ENCODE assay signal across 24 mouse cellular contexts in genomic region chr13:113379766-113380309, GRCm38 (mm10).
A peak's percentile ranks its signal among the peaks of the same experiment; 100 is the strongest.
DNase-seq lines count a peak whose midpoint lies in the region; ATAC-seq and TF ChIP-seq lines count a peak whose summit lies in the region.
"Had no signal": no experiment of that assay in that cellular context is flagged by ENCODE, and none has a peak within 500 bp of the region (broad histone marks: within the 10 kb centered on the region; RNA-seq: fewer than 3 reads in every experiment).

No protein-coding gene starts in this region.

- no peak overlapping the region for H3K4me3 ChIP-seq in heart, embryonic 10.5 days
- H3K4me3 ChIP-seq in stomach, postnatal 0 days (ENCODE audit: low read depth, low read length) = no peak overlapping the region
- H3K4me3 ChIP-seq: embryonic facial prominence, embryonic 13.5 days; erythroblast, embryonic 14.5 days; gastrocnemius, adult 2 months; hindbrain, embryonic 15.5 days; intestine, embryonic 15.5 days; left cerebral cortex, adult 2 months; lung, embryonic 15.5 days; megakaryocyte, embryonic 14.5 days; midbrain, embryonic 15.5 days; myocyte had no signal

- no peak overlapping the region for H3K9ac ChIP-seq in stomach, postnatal 0 days (ENCODE audit: low read length)
- H3K9ac ChIP-seq: embryonic facial prominence, embryonic 13.5 days; hindbrain, embryonic 15.5 days; intestine, embryonic 15.5 days; liver, embryonic 14.5 days; lung, embryonic 15.5 days; midbrain, embryonic 15.5 days had no signal

- no peak for ATAC-seq in stomach, postnatal 0 days (ENCODE audit: low FRiP score, low TSS enrichment)
- ATAC-seq: activated CD4-positive, CD25-positive, alpha-beta regulatory T cell, adult 4 months; forebrain, embryonic 14.5 days; intestine, embryonic 15.5 days; midbrain, embryonic 15.5 days had no signal

- no peak overlapping the region for H3K4me2 ChIP-seq in stomach, postnatal 0 days (replicated peaks; ENCODE audit: low read depth)
- H3K4me2 ChIP-seq: embryonic facial prominence, embryonic 13.5 days; heart, embryonic 11.5 days; hindbrain, embryonic 15.5 days; intestine, embryonic 15.5 days; lung, embryonic 15.5 days; midbrain, embryonic 15.5 days had no signal

- no peaks in the 10 kb centered on the region for H3K36me3 ChIP-seq in heart, embryonic 10.5 days
- H3K36me3 ChIP-seq in stomach, postnatal 0 days (ENCODE audit: control insufficient read depth, insufficient read depth, low read length) = no peaks in the 10 kb centered on the region
- H3K36me3 ChIP-seq: embryonic facial prominence, embryonic 13.5 days; hindbrain, embryonic 15.5 days; intestine, embryonic 15.5 days; lung, embryonic 15.5 days; midbrain, embryonic 15.5 days had no signal

- peak; percentile 36 for DNase-seq in heart, adult 11 months
- no peak for DNase-seq in heart, embryonic 10.5 days (ENCODE audit: low spot score)
- DNase-seq in retina, embryonic 14.5 days (ENCODE audit: low spot score) = peak; percentile 12
- no peak for DNase-seq in retina, postnatal 1 day
- peak; percentile 23 for DNase-seq in cerebellum, adult 9-11 months
- DNase-seq in stomach, postnatal 0 days (ENCODE audit: low spot score) = peak; percentile 5
- no peak for DNase-seq in layer of hippocampus, postnatal 10 days (ENCODE audit: low spot score in 2 of 2)
- DNase-seq: adrenal gland, postnatal 10 days; gastrocnemius, adult 2 months; kidney, postnatal 36 days; lung, postnatal 36 days had no signal

- H3K27ac ChIP-seq in heart, embryonic 10.5 days = no peak overlapping the region
- no peak overlapping the region for H3K27ac ChIP-seq in stomach, postnatal 0 days (replicated peaks)
- H3K27ac ChIP-seq: embryonic facial prominence, embryonic 13.5 days; gastrocnemius, adult 2 months; hindbrain, embryonic 15.5 days; intestine, embryonic 15.5 days; left cerebral cortex, adult 2 months; liver, embryonic 14.5 days; lung, embryonic 15.5 days; midbrain, embryonic 15.5 days had no signal

- WGBS in heart, embryonic 10.5 days = 62% methylated on average over 6 of the region's 6 CpGs
- 44% methylated on average over 6 of the region's 6 CpGs for WGBS in stomach, postnatal 0 days

- TF ChIP-seq EP300 in stomach, postnatal 0 days (optimal IDR thresholded peaks at IDR 0.05) = no peak

- no peaks in the 10 kb centered on the region for H3K27me3 ChIP-seq in heart, embryonic 10.5 days (ENCODE audit: insufficient read depth, poor library complexity, severe bottlenecking)
- H3K27me3 ChIP-seq in stomach, postnatal 0 days (ENCODE audit: control insufficient read depth, insufficient read depth, low read length) = no peaks in the 10 kb centered on the region
- H3K27me3 ChIP-seq: embryonic facial prominence, embryonic 13.5 days; hindbrain, embryonic 15.5 days; intestine, embryonic 15.5 days; lung, embryonic 15.5 days; megakaryocyte, embryonic 14.5 days; midbrain, embryonic 15.5 days had no signal

- H3K9me3 ChIP-seq in heart, embryonic 10.5 days = no peaks in the 10 kb centered on the region
- H3K9me3 ChIP-seq in stomach, postnatal 0 days (ENCODE audit: control insufficient read depth, low read length) = no peaks in the 10 kb centered on the region
- H3K9me3 ChIP-seq: embryonic facial prominence, embryonic 13.5 days; hindbrain, embryonic 15.5 days; intestine, embryonic 15.5 days; lung, embryonic 15.5 days; midbrain, embryonic 15.5 days had no signal

- H3K4me1 ChIP-seq in heart, embryonic 10.5 days = no peaks in the 10 kb centered on the region
- H3K4me1 ChIP-seq in stomach, postnatal 0 days (replicated peaks; ENCODE audit: control insufficient read depth, insufficient read depth) = no peaks in the 10 kb centered on the region
- H3K4me1 ChIP-seq: intestine, embryonic 15.5 days; lung, embryonic 15.5 days; midbrain, embryonic 15.5 days had no signal

- no peak for TF ChIP-seq CTCF in stomach, postnatal 0 days (IDR thresholded peaks at IDR 0.05; ENCODE audit: low read depth)

Comparison
In these comparisons a context has a peak if more than half of its experiments do, and no peak if none do; other contexts are left out.
1. DNase-seq: peak in heart, adult 11 months (single experiment), retina, embryonic 14.5 days (single experiment), cerebellum, adult 9-11 months (single experiment) and stomach, postnatal 0 days (single experiment); none in heart, embryonic 10.5 days (single experiment), retina, postnatal 1 day (single experiment) and layer of hippocampus, postnatal 10 days (0 of 2).